Mouse (Mus musculus): ENCODE data around the gene Ggt5. TPM values are rescaled to one million over a fixed set of nuclear protein-coding genes. Genes with fewer than 3 reads are reported as not detected.

The Ggt5 gene
- 0.91 and 1.9 TPM in 2 replicates for polyA plus RNA-seq (2016; fragmentation: Nextera tagmentation; extraction: Ambion mirVana)

DNA sequence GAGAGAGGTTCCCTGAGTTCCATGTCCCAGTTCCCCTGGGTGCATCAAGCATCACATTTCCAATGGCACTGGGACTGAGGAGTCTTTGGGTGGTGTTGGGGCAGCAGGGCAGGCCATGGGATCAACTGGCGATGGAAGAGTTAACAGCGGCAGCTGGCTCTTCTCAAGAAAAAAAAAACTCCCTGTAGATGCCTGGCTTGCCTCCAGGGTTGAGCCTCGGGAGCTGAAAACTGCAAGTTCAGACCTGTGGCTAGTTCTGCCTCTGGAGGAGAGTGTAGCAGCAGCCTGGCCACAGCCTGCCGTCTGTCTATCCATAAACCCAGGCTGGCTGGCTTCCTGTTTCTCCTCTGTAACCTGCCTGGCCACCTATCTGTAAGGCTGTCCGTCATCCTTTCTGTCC lies at the start of gene Ggt5:
TSS of gene Ggt5 (plus strand) at position 212 of the 400 bp plus-strand sequence.
- 25% methylated on average over 5 of the region's 5 CpGs for WGBS
- Histone ChIP-seq H3K4me2 (replicated peaks) (no peak within 1 kb of the TSS; the same call in 1 of the 2 replicates), H3K4me3 (no peak within 1 kb of the TSS), H3K4me1 (peaks cover 8% of the 10 kb centered on the region), H3K9me3 (no peaks in the 10 kb centered on the region), H3K9ac (no peak within 1 kb of the TSS), H3K36me3 (no peaks in the 10 kb centered on the region), H3K27ac (peak within 1 kb of the TSS; percentile 46; the same call in 1 of the 2 replicates), H3K27me3 (peaks cover 4% of the 10 kb centered on the region)
- ATAC-seq (ENCODE audit: insufficient number of reproducible peaks, insufficient read depth, low FRiP score, low TSS enrichment): no peak

DNA sequence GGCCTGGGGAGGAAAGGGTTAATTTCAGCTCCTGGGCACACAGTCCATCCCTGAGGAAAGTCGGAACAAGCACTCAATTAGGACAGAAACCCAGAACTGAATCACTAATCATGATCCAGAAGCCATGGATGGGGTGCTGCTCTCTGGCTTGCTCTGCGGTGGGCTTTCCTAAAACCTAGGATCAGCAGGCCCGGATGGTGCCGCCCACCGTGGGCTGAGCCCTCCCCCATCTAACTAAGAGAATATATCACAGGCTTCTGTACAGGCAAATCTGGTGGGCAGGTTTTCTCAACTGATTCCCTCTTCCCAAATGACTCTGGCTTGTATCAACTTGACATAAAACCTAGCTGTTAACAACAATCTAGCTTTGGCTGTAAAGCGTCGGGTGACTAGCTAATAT lies 41.2 kb upstream of the Ggt5 start:
- H3K4me3 ChIP-seq: no peak overlapping the region
- 68% methylated on average over 7 of the region's 7 CpGs for WGBS
- H3K9ac ChIP-seq: no peak overlapping the region
- no peaks in the 10 kb centered on the region for H3K4me1 ChIP-seq
- H3K27me3 ChIP-seq: no peaks in the 10 kb centered on the region
- 0 out of 2 replicates have a peak, but pooled peaks cover 3% of the 10 kb centered on the region for H3K9me3 ChIP-seq
- H3K36me3 ChIP-seq: no peaks in the 10 kb centered on the region
- no peak for ATAC-seq (ENCODE audit: insufficient number of reproducible peaks, insufficient read depth, low FRiP score, low TSS enrichment)
- H3K4me2 ChIP-seq (replicated peaks): no peak overlapping the region
- no peak overlapping the region for H3K27ac ChIP-seq

- no peaks in the 10 kb centered on the region for H3K4me1 ChIP-seq
- H3K9me3 ChIP-seq: 0 out of 2 replicates have a peak, but pooled peaks cover 3% of the 10 kb centered on the region
- H3K27ac ChIP-seq: no peak overlapping the region
- H3K36me3 ChIP-seq: no peaks in the 10 kb centered on the region
- no peak overlapping the region for H3K9ac ChIP-seq
- 78% methylated on average over 14 of the region's 14 CpGs for WGBS
- no peak overlapping the region for H3K4me2 ChIP-seq (replicated peaks)
- no peak overlapping the region for H3K4me3 ChIP-seq
- no peaks in the 10 kb centered on the region for H3K27me3 ChIP-seq
- no peak for ATAC-seq (ENCODE audit: insufficient number of reproducible peaks, insufficient read depth, low FRiP score, low TSS enrichment)
Measured at GRCm38 (mm10) chr10:75548486-75548885, 40.7 kb upstream of the Ggt5 start.

GRCm38 (mm10) chr10:75549886-75550285 lies 39.3 kb upstream of the Ggt5 start:
- Histone ChIP-seq H3K27me3 (no peaks in the 10 kb centered on the region), H3K4me3 (no peak overlapping the region), H3K4me1 (no peaks in the 10 kb centered on the region), H3K9me3 (0 out of 2 replicates have a peak, but pooled peaks cover 3% of the 10 kb centered on the region), H3K27ac (no peak overlapping the region), H3K9ac (no peak overlapping the region), H3K36me3 (no peaks in the 10 kb centered on the region), H3K4me2 (replicated peaks) (no peak overlapping the region)
- WGBS: 81% methylated on average over 7 of the region's 7 CpGs
- no peak for ATAC-seq (ENCODE audit: insufficient number of reproducible peaks, insufficient read depth, low FRiP score, low TSS enrichment)

DNA sequence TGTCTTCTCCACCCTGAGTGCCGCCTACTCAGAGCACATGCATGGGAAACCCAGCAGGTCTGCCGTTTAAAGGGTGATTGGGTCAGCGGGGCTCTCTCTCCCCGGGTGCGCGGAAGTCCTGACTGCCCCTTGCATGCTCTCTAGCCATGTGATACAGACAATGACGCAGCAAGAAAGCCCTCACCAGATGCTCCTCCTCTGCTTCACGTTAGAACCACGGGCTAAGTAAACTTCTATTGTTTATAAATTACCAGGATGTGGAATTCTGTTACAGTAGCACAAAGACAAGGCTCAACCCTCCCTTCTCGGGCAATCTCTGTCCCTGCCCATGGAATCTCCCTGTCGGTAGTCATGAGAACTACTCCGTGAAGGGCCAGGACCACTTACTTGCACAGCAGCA lies 38.0 kb upstream of the Ggt5 start:
- H3K36me3 ChIP-seq: no peaks in the 10 kb centered on the region
- peaks cover 7% of the 10 kb centered on the region for H3K4me1 ChIP-seq
- H3K9ac ChIP-seq: no peak overlapping the region
- no peak overlapping the region for H3K4me3 ChIP-seq
- 50% methylated on average over 12 of the region's 12 CpGs for WGBS
- no peak for ATAC-seq (ENCODE audit: insufficient number of reproducible peaks, insufficient read depth, low FRiP score, low TSS enrichment)
- no peaks in the 10 kb centered on the region for H3K27me3 ChIP-seq
- H3K9me3 ChIP-seq: no peaks in the 10 kb centered on the region
- H3K4me2 ChIP-seq (replicated peaks): no peak overlapping the region
- no peak overlapping the region for H3K27ac ChIP-seq

GRCm38 (mm10) chr10:75552106-75552505 lies 37.0 kb upstream of the Ggt5 start:
- Histone ChIP-seq H3K4me3 (no peak overlapping the region), H3K9me3 (no peaks in the 10 kb centered on the region), H3K4me1 (peaks cover 13% of the 10 kb centered on the region), H3K4me2 (replicated peaks) (no peak overlapping the region), H3K9ac (no peak overlapping the region), H3K27ac (no peak overlapping the region), H3K36me3 (no peaks in the 10 kb centered on the region), H3K27me3 (no peaks in the 10 kb centered on the region)
- no peak for ATAC-seq (ENCODE audit: insufficient number of reproducible peaks, insufficient read depth, low FRiP score, low TSS enrichment)
- 73% methylated on average over 2 of the region's 2 CpGs for WGBS

GRCm38 (mm10) chr10:75552701-75553450 lies 36.3 kb upstream of the Ggt5 start:
- no peak overlapping the region for H3K4me2 ChIP-seq (replicated peaks)
- H3K9me3 ChIP-seq: no peaks in the 10 kb centered on the region
- H3K27ac ChIP-seq: no peak overlapping the region
- H3K4me3 ChIP-seq: no peak overlapping the region
- H3K4me1 ChIP-seq: peaks cover 13% of the 10 kb centered on the region
- WGBS: 63% methylated on average over 13 of the region's 13 CpGs
- no peak overlapping the region for H3K9ac ChIP-seq
- no peaks in the 10 kb centered on the region for H3K27me3 ChIP-seq
- no peaks in the 10 kb centered on the region for H3K36me3 ChIP-seq
- ATAC-seq (ENCODE audit: insufficient number of reproducible peaks, insufficient read depth, low FRiP score, low TSS enrichment): no peak

DNA sequence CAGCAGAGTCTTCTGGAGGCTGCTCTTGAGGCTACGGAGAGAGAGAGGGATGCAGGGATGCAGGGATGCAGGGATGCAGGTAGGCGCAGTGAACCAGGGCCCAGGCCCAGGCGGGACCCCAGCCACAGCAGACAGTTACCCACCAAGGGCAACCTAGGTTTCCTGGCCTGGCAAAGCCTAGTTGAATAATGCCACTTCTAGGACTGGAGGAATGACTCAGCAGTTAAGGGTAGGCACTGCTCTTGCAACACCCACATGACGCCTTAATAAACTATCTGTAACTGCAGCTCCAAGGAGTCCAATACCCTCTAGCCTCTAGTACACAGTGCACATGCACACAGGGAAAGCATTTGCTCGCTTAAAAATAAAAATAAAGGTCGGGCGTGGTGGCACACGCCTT lies 35.0 kb upstream of the Ggt5 start:
- Histone ChIP-seq H3K4me2 (replicated peaks) (no peak overlapping the region), H3K4me1 (peaks cover 15% of the 10 kb centered on the region), H3K9ac (no peak overlapping the region), H3K27me3 (peaks cover 1% of the 10 kb centered on the region; the same call in 1 of the 2 replicates), H3K4me3 (no peak overlapping the region), H3K27ac (no peak overlapping the region), H3K36me3 (no peaks in the 10 kb centered on the region), H3K9me3 (no peaks in the 10 kb centered on the region)
- ATAC-seq (ENCODE audit: insufficient number of reproducible peaks, insufficient read depth, low FRiP score, low TSS enrichment): no peak
- 89% methylated on average over 8 of the region's 8 CpGs for WGBS

DNA sequence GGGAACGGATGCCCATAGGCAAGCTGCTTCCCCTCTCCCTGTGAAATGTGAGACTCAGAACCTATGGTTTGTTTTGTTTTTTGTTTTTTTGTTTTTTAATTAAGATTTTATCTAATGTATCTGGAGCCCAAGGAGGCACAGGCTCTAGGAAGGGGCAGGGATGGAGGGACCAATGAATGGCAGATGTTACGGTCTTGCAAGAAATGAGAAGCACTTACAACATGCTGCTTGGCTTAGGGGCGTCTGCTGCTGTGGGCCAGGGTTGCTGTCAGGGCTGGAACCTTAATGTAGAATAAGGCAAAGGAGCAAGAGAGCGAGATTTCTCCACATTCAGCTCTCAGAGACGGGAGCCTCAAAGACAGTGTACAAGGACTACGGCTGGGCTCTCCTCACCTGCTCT lies 33.6 kb upstream of the Ggt5 start:
- no peak overlapping the region for H3K4me3 ChIP-seq
- H3K4me2 ChIP-seq (replicated peaks): no peak overlapping the region
- H3K9ac ChIP-seq: no peak overlapping the region
- no peaks in the 10 kb centered on the region for H3K9me3 ChIP-seq
- 59% methylated on average over 6 of the region's 6 CpGs for WGBS
- H3K4me1 ChIP-seq: peaks cover 26% of the 10 kb centered on the region
- H3K27me3 ChIP-seq: peaks cover 14% of the 10 kb centered on the region
- 0 out of 2 replicates have a peak overlapping the region, but pooled peaks have one; percentile 12 for H3K27ac ChIP-seq
- no peak for ATAC-seq (ENCODE audit: insufficient number of reproducible peaks, insufficient read depth, low FRiP score, low TSS enrichment)
- H3K36me3 ChIP-seq: no peaks in the 10 kb centered on the region

GRCm38 (mm10) chr10:75556026-75556425 lies 33.1 kb upstream of the Ggt5 start:
- ATAC-seq (ENCODE audit: insufficient number of reproducible peaks, insufficient read depth, low FRiP score, low TSS enrichment): no peak
- Histone ChIP-seq H3K9me3 (no peaks in the 10 kb centered on the region), H3K4me2 (replicated peaks) (no peak overlapping the region), H3K27ac (0 out of 2 replicates have a peak overlapping the region, but pooled peaks have one; percentile 12), H3K36me3 (no peaks in the 10 kb centered on the region), H3K4me3 (no peak overlapping the region), H3K9ac (no peak overlapping the region), H3K4me1 (peaks cover 29% of the 10 kb centered on the region), H3K27me3 (peaks cover 19% of the 10 kb centered on the region)
- WGBS: 23% methylated on average over 9 of the region's 9 CpGs

- ATAC-seq (ENCODE audit: insufficient number of reproducible peaks, insufficient read depth, low FRiP score, low TSS enrichment): no peak
- H3K27ac ChIP-seq: no peak overlapping the region
- peak overlapping the region; percentile 96; the same call in 1 of the 2 replicates for H3K4me2 ChIP-seq (replicated peaks)
- H3K4me1 ChIP-seq: peaks cover 29% of the 10 kb centered on the region
- 33% methylated on average over 3 of the region's 3 CpGs for WGBS
- H3K9me3 ChIP-seq: no peaks in the 10 kb centered on the region
- H3K27me3 ChIP-seq: peaks cover 32% of the 10 kb centered on the region
- no peak overlapping the region for H3K9ac ChIP-seq
- H3K4me3 ChIP-seq: no peak overlapping the region
- H3K36me3 ChIP-seq: no peaks in the 10 kb centered on the region
Measured at GRCm38 (mm10) chr10:75558515-75558914, 30.6 kb upstream of the Ggt5 start.

DNA sequence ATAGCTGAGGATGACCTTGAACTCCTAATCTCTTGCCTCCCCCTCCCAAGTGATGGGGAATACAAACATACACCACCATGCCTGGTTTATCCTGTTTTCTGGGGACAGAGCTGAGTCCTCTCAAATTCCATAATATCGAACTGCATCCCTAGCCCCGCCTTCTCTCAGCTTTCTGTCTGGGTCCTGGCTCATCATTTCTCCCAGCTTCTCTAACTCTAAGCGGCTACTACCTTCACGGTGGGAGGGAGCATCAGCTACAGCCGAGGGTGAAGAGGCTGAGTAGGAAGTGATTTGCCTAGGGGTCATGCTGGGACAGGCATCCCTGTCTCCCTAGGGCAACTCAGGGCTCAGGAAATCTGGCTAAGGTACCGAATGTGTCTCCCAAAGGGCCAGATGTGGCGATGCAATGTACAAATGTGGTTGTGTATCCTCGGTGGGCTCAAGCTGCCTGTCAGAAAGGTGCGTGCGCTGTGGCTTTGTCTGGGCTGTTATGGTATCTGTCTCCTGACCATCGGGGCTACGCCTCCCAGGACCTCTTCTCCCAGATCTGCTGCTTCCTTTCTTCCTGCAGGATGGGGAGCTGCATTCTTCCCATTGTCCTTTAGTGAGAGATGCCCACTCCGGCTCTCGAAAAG lies 30.0 kb upstream of the Ggt5 start:
- H3K4me3 ChIP-seq: peak overlapping the region; percentile 58
- no peaks in the 10 kb centered on the region for H3K9me3 ChIP-seq
- H3K9ac ChIP-seq: peak overlapping the region; percentile 72
- H3K27ac ChIP-seq: 0 out of 2 replicates have a peak overlapping the region, but pooled peaks have one; percentile 1
- peaks cover 32% of the 10 kb centered on the region for H3K27me3 ChIP-seq
- no peak for ATAC-seq (ENCODE audit: insufficient number of reproducible peaks, insufficient read depth, low FRiP score, low TSS enrichment)
- no peaks in the 10 kb centered on the region for H3K36me3 ChIP-seq
- H3K4me1 ChIP-seq: peaks cover 29% of the 10 kb centered on the region
- 5% methylated on average over 14 of the region's 14 CpGs for WGBS
- peak overlapping the region; percentile 96 for H3K4me2 ChIP-seq (replicated peaks)

Data from embryonic facial prominence, embryonic 12.5 days (tissue).